Mouse (Mus musculus) olfactory bulb, adult 2 months (tissue): ENCODE measurements around the gene Dlec1. TPM values are rescaled to one million over a fixed set of nuclear protein-coding genes. Genes with fewer than 3 reads are reported as not detected.

Experiments
- H3K27ac ChIP-seq: fragments of 200-500 bp; 2 replicates; pipeline ENCODE4 v1.5.1; 2012; ENCODE audit warnings: low read depth, low read length; ENCODE audit not compliant: insufficient read depth
- H3K4me1 ChIP-seq: fragments of 200-500 bp; 2 replicates; pipeline ENCODE4 v1.6.1; 2012; ENCODE audit warnings: low read length; ENCODE audit not compliant: control insufficient read depth, insufficient read depth
- H3K4me3 ChIP-seq: fragments of 200-500 bp; 2 replicates; pipeline ENCODE4 v1.5.1; 2012; ENCODE audit warnings: mild to moderate bottlenecking, low read depth, low read length, moderate library complexity; ENCODE audit not compliant: insufficient read depth
- CTCF ChIP-seq: fragments of 200-500 bp; IDR thresholded peaks from 2 replicates; pipeline ENCODE4 v1.5.1; 2012; ENCODE audit warnings: low read depth, mild to moderate bottlenecking, low read length, moderate library complexity; ENCODE audit not compliant: insufficient read depth
- POLR2A ChIP-seq: fragments of 200-500 bp; IDR thresholded peaks from 2 replicates; pipeline ENCODE4 v1.6.1; 2012; ENCODE audit warnings: mild to moderate bottlenecking, low read depth, low read length, moderate library complexity; ENCODE audit not compliant: insufficient read depth
- WGBS: fragments of 180-500 bp; shearing (Covaris S2); methylation state at CpG from one replicate; pipeline ENCODE4 v1.1.7; 2018; 5-methylcytosine and 5-hydroxymethylcytosine counted together
- polyA plus RNA-seq: library from polyadenylated mRNA; stranded (reverse); fragments of >200 nt; gene quantifications from 2 replicates; pipeline ENCODE4 v1.2.4, GENCODE M21; 2012; ENCODE audit warnings: low replicate concordance; ENCODE audit not compliant: missing spikeins, insufficient read depth, insufficient read length

Gene Dlec1
- polyA plus RNA-seq, 1 experiment, result not detected

DNA sequence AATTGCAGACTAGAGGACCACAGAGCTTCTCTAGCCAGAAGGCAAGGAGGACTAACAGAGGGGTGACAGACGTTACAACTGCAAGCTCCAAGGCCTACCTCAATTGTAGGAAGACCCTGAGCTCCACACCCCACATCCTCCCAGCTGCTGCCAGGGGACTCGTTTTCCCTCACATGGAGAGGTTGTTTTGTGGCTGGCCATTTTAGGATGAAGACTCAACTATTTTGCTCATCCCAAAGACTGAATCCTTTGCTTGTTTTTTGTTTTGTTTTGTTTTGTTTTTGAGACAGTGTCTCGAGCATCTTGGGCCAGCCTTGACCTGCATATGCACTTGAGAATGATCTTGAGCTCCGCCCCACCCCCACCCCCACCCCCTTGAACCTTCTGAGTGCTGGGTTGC lies 56.6 kb downstream of the Dlec1 start, which contains the start of gene Gm47289:
Gm47289 (plus strand) TSS at position 301 of the 400 bp plus-strand sequence.
- 75% methylated on average over 4 of the region's 4 CpGs for WGBS
- H3K27ac ChIP-seq, result no peak within 1 kb of the TSS
- H3K4me3 ChIP-seq, result no peak within 1 kb of the TSS
- TF ChIP-seq POLR2A (no peak), CTCF (no peak)
- peaks cover 6% of the 10 kb centered on the region; the same call in 1 of the 2 replicates for H3K4me1 ChIP-seq

DNA sequence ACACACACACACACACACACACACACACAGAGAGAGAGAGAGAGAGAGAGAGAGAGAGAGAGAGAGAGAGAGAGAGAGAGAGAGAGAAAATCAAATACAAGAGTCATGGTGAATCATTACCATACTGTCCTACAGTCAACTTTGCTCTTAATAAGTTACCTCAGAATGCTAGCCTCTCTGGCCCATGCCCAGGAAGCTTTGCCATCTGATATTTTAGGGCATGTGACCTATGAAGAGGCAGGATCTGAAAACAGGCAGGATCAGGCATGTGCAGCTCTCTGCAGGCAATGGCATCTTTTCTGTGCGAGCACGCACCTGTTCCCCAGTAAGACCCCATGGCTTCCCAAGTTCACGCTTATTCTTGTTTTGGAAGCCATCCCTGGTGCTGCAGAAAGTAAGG lies 58.4 kb downstream of the Dlec1 start:
- H3K4me1 ChIP-seq, result peaks cover 6% of the 10 kb centered on the region; the same call in 1 of the 2 replicates
- no peak overlapping the region for H3K27ac ChIP-seq
- TF ChIP-seq POLR2A, result no peak
- WGBS, result 92% methylated on average over 3 of the region's 3 CpGs
- H3K4me3 ChIP-seq, result no peak overlapping the region

DNA sequence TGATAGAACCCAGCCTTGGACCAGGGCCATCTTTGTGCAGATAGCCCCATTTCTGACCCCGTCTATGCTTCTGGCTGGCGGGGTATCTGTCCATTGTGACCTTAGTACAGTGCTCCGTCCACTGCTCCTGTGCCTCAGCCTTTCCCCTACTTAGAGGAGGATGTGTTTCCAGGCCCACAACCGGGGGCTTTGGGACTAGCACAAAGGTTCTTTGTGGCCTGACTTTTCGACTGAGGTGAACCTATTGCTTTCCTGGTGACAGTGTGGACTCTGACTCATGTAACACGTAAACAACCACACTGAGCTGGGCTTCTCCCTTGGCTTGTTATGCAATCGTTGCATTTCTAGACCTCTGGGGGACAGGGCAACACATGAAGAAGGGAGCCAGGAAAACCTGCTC lies 62.5 kb downstream of the Dlec1 start:
- H3K27ac ChIP-seq, result no peak overlapping the region
- H3K4me1 ChIP-seq, result no peaks in the 10 kb centered on the region
- no peak overlapping the region for H3K4me3 ChIP-seq
- no peak for TF ChIP-seq CTCF
- no peak for TF ChIP-seq POLR2A
- WGBS, result 90% methylated on average over 7 of the region's 7 CpGs

DNA sequence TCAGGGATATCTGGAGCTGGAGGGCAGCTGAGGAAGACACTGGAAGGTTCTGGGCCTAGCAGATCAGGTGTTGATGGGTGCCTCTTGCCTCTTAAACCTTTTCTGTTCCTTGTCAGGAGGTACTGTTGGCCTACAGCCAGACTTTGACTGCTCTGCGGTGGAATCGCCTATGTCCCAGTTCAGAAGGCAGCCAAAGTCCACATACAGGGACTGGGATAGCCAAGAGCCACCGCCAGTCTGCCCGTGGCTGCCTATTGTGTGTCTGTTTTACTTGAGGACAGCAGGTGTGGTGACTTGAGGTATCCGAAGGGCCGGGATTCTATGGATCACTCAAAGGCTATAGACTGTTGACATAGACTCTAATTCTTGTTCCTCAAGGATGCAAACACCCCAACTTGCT lies 63.3 kb downstream of the Dlec1 start:
- TF ChIP-seq POLR2A, result no peak
- TF ChIP-seq CTCF, result no peak
- Histone ChIP-seq H3K4me3 (no peak overlapping the region), H3K27ac (no peak overlapping the region), H3K4me1 (no peaks in the 10 kb centered on the region)
- WGBS, result 89% methylated on average over 6 of the region's 6 CpGs

GRCm38 (mm10) chr9:119167608-119168007 lies 65.3 kb downstream of the Dlec1 start:
- Histone ChIP-seq H3K4me3 (no peak overlapping the region), H3K4me1 (no peaks in the 10 kb centered on the region), H3K27ac (no peak overlapping the region)
- 95% methylated on average over 2 of the region's 2 CpGs for WGBS
- TF ChIP-seq CTCF (no peak), POLR2A (no peak)

GRCm38 (mm10) chr9:119179292-119179691 lies 77.0 kb downstream of the Dlec1 start:
- TF ChIP-seq CTCF (no peak), POLR2A (no peak)
- Histone ChIP-seq H3K4me1 (peaks cover 3% of the 10 kb centered on the region; the same call in 1 of the 2 replicates), H3K27ac (no peak overlapping the region), H3K4me3 (no peak overlapping the region)
- 95% methylated on average over 11 of the region's 11 CpGs for WGBS

DNA sequence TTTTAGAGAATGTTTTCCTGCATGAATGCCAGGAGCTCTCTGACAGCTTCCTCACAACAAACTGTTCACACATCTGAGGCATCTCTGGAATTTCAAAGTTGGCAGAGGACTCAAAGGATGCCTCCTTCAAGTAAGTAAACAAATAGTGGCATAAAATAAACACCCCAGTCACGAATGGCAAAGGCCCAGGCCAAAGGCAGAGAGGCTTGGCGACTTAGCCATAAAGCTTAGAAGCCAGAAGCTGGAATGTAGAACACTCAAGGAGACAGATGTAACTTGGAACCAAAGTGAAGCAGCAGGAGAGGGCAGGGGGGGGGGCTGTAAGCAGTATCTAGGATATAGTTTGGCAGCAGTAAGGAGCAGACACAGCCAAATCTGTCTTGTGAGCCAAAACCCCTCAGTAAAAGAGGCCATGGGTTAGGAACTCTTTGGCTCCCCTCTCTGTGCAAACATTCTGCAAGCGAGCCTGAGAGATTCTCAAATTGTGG lies 79.0 kb downstream of the Dlec1 start:
- peaks cover 3% of the 10 kb centered on the region; the same call in 1 of the 2 replicates for H3K4me1 ChIP-seq
- 50% methylated on average over 3 of the region's 3 CpGs for WGBS
- no peak overlapping the region for H3K4me3 ChIP-seq
- TF ChIP-seq POLR2A, result no peak
- no peak for TF ChIP-seq CTCF
- H3K27ac ChIP-seq, result no peak overlapping the region

GRCm38 (mm10) chr9:119192202-119192990 lies 90.1 kb downstream of the Dlec1 start:
- WGBS, result 43% methylated on average over 11 of the region's 11 CpGs

More at GRCm38 (mm10) chr9:119192202-119192990, 90.1 kb downstream of the Dlec1 start:
- no peak overlapping the region for H3K27ac ChIP-seq
- H3K4me3 ChIP-seq, result no peak overlapping the region
- H3K4me1 ChIP-seq, result no peaks in the 10 kb centered on the region
- TF ChIP-seq CTCF, result no peak

Other genes starting within 250 kb of the Dlec1 start
- not detected in 2 replicates for gene Ctdspl, start 176.0 kb upstream of the Dlec1 start, polyA plus RNA-seq
- gene Vill, start 49.7 kb upstream of the Dlec1 start, polyA plus RNA-seq, result not detected in 2 replicates
- gene Plcd1, start 9.0 kb upstream of the Dlec1 start, polyA plus RNA-seq, result not detected in 2 replicates
- gene Acaa1b, start 54.6 kb downstream of the Dlec1 start, polyA plus RNA-seq, result not detected in 2 replicates
- not detected in 2 replicates for gene Gm47289, start 56.7 kb downstream of the Dlec1 start, polyA plus RNA-seq
- gene Slc22a13, start 106.6 kb downstream of the Dlec1 start, polyA plus RNA-seq, result not detected in 2 replicates
- gene Oxsr1, start 219.9 kb downstream of the Dlec1 start, polyA plus RNA-seq, result not detected in 2 replicates
- gene Acaa1a, start 237.2 kb downstream of the Dlec1 start, polyA plus RNA-seq, result not detected in 2 replicates
- gene Myd88, start 238.9 kb downstream of the Dlec1 start, polyA plus RNA-seq, result not detected in 2 replicates